Mouse (Mus musculus): ENCODE data around the gene Rras.

- TF ChIP-seq CTCF (IDR thresholded peaks at IDR 0.05; ENCODE audit: control insufficient read depth, insufficient read depth, insufficient read length) (no peak), MAX (IDR thresholded peaks at IDR 0.05) (no peak)
Observed at GRCm38 (mm10) chr7:45006503-45006902, 11.3 kb upstream of the Rras start.

All from C2C12 (cell line).